Mouse (Mus musculus): ENCODE results near the gene Snx33.

Snx33 gene

DNA sequence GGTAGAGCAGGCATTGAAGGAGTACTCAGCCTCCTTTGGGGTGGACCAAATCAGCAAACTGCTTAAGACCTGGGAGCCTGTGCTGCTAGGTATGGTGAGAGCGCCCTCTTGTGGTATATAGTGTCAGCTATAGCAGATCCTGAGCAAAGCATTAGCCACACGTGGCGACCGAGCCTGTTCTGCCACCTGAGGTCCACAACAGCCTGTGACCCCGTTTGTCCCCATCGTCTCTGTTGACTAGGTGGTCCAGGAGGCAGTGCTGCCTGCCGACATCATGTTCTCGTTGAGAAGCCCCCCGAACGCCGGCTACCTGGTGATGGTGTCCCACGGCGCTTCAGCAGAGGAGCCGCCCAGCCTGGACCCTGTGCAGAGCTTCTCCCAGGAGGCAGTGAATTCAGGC is 38.4 kb downstream of the Snx33 start:
- peak; percentile 64 for DNase-seq

DNA sequence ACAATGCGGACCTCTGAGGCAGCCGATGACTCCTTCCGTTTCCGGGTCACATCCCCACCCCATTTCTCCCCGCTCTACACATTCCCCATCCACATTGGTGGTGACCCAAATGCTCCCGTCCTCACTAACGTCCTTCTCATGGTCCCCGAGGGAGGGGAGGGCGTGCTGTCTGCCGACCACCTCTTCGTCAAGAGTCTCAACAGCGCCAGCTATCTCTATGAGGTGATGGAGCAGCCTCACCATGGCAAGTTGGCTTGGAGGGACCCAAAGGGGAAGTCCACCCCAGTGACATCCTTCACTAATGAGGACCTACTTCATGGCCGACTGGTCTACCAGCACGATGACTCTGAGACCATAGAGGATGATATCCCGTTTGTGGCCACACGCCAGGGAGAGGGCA is 40.6 kb downstream of the Snx33 start:
- no peak for DNase-seq

DNA sequence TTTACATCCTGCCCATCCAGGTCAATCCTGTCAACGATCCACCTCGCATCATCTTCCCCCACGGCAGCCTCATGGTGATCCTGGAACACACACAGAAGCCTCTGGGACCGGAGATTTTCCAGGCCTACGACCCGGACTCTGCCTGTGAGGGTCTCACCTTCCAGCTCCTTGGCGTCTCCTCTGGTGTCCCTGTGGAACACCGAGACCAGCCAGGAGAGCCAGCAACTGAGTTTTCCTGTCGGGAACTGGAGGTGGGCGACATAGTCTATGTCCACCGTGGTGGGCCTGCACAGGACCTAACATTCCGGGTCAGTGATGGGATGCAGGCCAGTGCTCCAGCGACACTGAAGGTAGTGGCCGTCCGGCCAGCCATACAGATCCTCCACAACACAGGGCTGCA is 41.6 kb downstream of the Snx33 start:
- DNase-seq, result no peak

DNA sequence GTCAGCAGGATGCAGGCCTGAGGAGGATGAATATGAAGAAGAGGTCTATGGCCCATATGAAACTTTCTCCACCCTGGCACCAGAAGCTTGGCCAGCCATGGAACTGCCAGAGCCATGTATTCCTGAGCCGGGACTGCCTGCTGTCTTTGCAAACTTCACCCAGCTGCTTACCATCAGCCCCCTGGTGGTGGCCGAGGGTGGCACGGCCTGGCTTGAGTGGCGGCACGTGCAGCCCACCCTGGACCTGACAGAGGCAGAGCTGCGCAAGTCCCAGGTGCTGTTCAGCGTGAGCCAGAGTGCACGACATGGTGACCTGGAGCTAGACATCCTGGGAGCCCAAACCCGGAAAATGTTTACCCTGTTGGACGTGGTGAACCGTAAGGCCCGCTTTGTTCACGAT is 42.1 kb downstream of the Snx33 start:
- DNase-seq, result no peak

DNA sequence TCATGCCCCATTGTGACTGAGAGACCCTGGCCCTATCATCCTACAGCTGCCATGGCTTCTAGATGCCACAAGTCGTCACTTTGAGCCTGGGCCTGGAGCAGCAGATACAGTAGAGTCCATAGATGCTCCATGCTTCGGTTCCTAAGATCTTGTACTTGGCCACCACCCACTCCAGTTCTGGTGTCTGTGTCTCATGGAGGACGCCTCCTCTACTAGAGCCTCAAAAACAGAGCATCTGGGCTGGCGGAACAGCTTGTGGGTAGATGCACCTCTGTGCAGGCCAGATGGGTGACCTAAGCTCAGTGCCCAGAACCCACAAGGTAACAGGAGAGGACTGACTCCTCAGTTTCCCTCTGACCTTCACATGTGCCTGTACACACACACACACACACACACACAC is 43.8 kb downstream of the Snx33 start:
- DNase-seq, result no peak

DNA sequence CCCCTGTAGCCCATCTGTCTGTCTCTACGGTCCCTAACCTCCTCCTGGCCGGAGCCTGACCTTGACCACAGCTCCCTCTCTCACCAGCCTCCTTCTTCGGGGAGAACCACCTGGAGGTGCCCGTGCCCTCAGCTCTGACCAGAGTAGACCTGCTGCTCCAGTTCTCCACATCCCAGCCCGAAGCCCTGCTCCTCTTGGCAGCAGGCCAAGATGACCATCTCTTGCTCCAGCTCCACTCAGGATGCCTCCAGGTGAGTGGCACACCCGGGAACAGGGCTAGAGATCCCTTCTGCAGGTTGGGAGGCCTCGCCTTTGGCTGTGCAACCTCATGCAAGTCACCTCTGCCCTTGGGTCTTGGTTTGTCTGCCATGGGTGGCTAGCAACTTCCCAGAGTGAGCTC is 44.7 kb downstream of the Snx33 start:
- DNase-seq, result no peak

DNA sequence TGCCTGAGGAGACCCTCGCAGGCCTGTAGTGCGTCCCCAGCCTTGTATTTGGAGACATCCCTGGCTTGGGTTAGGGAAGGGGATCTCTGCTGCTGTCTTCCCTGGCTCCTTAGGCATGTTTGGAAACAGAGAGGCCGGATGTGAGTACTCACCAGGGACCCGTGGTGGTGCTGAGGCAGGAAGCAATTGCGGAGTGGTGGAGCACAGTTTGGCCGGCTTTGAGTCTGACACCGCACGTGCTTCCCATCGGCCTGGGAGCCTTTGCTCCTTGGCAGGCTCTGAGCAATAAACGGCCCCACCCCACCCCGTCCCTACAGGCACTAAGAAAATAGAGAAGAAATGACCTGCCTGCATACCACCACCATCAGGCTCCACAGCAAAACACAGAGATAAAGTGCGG is 45.4 kb downstream of the Snx33 start:
- no peak for DNase-seq

DNA sequence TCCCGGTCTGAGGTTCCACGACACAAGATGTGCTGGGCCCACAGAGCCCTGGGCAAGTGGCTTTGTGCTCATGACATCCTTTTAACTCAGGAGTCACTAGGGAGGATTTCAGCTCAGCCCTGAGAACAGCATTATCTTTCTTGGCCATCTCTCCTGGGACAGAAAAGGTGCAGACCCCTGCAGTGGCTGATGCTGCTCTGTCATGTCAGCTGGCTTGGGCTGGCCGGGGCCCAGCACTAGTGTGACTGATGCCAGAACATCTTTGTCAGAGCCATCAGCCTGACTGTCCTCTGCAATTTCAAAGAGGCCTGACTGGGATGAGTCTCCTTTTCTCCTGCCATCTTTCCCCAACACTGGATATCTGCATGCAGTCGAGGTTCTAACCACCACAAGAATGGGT is 45.9 kb downstream of the Snx33 start:
- no peak for DNase-seq

DNA sequence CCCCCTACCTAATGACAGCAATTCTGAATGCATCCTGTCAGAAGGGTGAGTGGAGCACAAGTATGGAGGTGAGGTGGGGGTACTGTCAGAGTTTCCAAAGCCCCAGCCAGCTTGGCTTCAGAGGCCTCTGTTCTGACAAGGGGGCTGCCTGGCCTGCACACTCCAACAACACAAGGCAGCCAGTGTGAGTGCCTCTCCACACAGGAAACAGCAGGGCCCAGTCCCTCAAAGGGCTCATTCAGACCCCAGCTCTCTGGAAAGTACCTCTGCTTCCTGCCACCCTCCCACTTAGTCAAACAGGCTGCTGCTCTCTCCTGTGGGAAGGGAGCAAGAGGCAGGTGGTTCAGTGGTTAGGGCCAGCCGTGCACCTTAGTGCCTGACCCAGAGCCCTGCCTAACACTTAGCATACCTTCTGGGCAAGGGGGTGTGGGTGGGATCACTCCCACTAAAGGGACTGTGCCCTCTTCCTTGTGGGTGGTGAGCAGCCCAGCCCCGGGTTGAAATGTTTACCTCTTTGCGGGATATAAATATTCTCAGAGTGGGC is 46.6 kb downstream of the Snx33 start:
- no peak for DNase-seq

DNA sequence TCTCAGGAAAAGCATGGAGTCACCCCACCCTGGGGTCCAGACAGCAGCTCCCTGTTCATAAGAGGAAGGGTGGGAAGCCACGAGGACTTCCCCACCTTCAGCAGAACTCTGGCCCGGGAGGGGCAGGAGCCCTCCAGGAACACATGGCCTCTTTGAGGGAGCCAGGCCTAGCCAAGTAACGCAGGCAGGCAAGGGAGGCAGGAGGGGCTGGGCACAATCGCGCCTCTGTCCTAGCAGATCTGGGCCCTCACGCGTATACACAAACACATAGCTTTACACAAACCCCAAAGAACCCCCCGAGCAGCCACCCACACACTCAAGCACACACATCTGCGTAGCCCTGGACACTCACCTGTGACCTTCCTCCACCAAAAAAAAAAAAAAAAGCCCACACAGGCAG is 47.4 kb downstream of the Snx33 start:
- DNase-seq, result no peak

DNA sequence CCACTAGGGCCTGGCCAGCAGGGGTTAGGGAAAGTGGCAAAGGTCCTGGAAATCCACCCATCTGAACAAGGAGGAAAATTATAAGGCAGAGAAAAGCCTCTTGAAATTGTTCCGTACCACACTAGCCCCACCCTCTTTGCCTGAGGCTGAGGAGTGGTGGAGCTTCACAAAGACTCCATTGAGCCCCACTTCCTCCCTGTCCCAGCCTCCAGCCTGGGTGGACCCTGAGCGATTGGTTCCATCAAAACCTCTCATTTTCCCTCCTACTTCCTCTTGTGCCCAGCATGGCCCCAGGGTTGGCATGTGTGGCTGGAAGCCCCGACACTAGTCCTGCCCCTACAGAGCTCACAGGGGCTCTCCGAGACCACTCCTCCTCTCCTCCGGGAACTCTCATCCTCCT is 50.9 kb downstream of the Snx33 start:
- no peak for DNase-seq

DNA sequence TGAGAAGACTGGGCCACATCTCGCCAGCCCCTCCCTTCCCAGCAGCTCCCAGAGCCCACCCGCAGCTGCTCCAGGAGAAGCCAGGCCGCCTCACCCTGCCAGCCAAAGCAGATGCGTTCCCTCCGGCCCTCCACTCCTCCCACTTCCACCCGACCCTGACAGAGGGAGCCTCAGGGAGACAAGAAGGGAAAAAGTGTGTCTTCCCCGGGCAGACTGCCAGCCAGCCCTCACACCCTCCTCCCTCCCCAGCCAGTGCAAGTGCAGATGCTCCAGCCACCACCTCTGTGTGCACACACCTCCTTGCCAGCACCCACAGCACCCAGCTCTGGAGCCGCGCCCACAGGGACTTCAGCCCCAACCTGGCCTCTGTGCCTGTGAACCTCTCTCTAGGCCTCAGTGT is 51.4 kb downstream of the Snx33 start:
- DNase-seq, result peak; percentile 49

DNA sequence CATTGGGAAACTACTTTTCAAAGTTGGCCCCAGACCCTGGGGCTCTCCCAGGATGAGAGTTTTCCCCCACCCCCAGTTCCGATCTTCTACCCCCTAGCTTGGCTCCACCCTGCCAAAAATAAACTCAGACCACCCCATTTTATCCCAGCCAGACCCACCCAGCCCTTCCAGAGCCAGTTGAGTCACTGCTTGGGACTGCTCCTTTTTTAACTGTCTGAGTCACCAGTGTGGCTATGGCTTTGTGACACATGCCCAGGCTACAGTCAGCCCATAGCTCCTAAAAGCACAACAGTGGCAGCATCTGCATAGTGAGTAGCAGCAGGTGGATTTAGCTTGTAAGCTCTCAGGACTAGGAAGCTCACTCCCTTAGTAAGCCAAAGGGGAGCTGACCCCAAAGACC is 55.1 kb downstream of the Snx33 start:
- DNase-seq, result no peak

DNA sequence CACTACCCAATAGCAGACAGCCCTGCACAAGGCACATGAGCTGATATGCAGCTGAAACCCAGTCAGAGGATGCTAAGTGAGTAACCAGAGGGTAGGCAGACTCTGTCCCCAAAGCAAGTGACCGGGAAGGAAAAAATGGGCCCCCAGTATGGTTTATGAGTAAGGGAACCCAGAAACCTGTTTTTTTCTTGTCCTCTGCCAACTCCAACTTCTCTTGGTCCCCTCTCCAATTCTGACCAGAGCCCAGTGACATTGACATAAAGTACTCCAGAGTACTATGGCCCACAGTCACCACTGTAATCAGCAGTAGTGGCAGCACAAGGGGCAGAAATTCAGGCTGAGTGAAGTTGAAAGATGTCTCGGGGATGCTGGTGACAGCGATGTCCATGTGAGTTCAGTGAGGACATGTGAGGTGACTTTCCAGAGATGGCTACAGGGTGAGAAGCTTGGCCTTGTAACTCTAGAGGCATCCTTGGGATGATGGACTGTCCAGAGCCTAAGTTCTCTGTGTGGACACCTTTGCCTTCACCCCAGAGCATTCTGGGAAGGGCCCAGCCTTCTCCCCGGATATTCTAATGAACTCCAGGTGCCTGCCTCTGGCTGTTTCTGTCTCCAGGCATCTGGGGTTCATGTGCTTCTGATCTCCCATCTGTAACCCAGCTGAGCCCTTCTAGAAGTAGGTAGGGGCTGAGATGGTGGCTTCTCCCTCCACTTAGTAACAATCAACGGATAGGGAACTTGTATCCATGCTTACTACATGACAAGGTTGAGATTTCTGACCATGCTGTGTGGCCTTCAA is 55.9 kb downstream of the Snx33 start:
- no peak for DNase-seq

DNA sequence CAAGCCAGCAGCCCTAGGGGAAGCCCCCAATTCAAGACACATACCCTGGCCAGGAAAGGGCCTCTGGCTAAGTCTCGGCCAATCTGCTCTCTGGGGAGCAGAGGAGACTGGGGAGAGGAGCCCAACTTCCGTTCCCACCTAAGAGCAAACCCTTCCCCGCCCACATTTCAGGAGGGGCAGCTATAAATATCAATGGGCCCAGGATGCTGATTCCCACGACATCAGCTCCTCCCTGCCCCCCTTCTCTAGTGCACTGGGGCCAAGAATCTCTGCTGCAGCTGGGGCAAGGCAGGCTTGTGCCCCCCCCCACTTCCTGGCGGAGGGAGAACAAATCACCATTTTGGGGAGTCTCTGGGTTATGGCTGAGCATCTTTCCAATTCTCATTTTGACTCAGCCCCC is 57.0 kb downstream of the Snx33 start:
- DNase-seq, result no peak

DNA sequence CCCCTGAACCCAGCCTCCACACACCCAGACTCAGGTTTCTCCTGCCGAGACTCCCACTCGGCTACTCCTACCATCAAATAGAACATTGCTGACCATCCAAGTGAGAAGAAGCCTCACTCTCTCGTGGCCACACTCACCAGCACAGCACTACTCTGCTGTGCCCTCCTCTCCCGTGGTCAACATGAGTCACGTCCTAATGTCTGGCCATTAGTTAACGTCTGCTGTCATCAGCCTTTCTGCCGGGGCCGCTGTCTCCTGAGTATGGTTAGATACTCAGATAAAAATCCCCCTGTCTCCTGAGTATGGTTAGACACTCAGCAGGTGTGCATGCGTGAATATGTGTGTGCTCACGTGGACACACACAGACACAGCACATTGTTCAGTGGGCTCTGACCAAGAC is 57.4 kb downstream of the Snx33 start:
- DNase-seq, result no peak

DNA sequence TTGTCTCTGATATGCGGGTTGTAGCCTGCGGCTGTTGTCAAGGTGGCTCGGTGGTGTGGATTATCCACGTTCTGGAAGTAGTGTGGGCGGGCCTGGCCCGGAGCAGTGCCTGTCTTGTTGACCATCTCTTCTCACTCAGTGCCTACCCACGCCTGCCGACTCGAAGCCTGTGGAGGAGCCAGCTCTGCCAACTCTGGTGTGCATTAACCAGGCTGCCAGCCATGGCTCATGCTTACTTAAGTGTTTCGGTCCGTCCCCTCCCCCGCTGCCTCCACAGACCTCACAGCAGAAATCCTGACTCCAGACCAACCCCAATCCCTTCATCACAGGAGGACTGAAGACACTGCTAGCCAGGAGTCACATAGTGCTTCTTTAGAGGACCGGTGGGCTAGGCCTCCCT is 58.6 kb downstream of the Snx33 start:
- DNase-seq, result peak; percentile 84

DNA sequence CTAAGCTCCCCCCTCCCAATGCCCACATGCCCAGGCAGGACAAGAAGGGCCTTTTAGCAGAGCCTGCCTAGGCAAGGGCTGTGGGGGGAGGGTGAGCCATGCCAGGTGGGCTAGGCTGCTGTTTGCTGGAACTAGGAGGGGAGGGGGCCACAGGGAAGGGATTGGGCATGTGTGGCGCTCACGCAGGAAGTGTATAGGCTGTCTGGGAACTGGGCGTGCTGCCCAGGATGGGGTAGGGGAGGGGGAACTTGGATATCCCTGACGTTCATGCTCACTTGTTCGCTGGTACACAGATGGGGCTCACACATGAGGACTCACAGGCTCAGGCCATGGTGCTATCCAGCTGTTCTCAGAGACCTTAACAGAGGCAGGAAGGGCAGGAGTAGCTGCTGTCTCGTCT is 59.9 kb downstream of the Snx33 start:
- DNase-seq, result no peak

All from kidney, adult 18-20 months (tissue).